Mouse (Mus musculus) hindbrain, postnatal 0 days (tissue): ENCODE data around the gene Cyp3a13. TPM values are rescaled to one million over a fixed set of nuclear protein-coding genes. Genes with fewer than 3 reads are reported as not detected.
A peak's percentile ranks its signal among the peaks of the same experiment; 100 is the strongest.
"Not testable (repeated sequence)": the region's sequence is repeated elsewhere in the genome, so short reads cannot be mapped to it uniquely, and the experiment has no call there.

Experiments used
- ATAC-seq: fragments of 200-750 bp; cut with Nextera tagmentation; 2 replicates; pipeline ENCODE4 v1.8.0; 2017; ENCODE audit warnings: mild to moderate bottlenecking, moderate TSS enrichment, moderate library complexity
- DNase-seq: peaks from one replicate; pipeline ENCODE4 v3.0.0-alpha.2; 2015; ENCODE audit warnings: low spot score
- H3K27ac ChIP-seq: fragments of 300-500 bp; sonication (generic); 2 replicates; pipeline ENCODE4 v1.5.1; 2014; ENCODE audit warnings: mild to moderate bottlenecking
- H3K27me3 ChIP-seq: fragments of 300-500 bp; sonication (generic); 2 replicates; pipeline ENCODE4 v1.6.1; 2014; ENCODE audit warnings: low read length, mixed read lengths; ENCODE audit not compliant: insufficient read depth
- H3K36me3 ChIP-seq: fragments of 300-500 bp; sonication (generic); 2 replicates; pipeline ENCODE4 v1.6.1; 2014; ENCODE audit warnings: low read length, mixed read lengths; ENCODE audit not compliant: insufficient read depth
- H3K4me1 ChIP-seq: fragments of 300-500 bp; sonication (generic); 2 replicates; pipeline ENCODE4 v1.6.1; 2014; ENCODE audit warnings: antibody characterized with exemption, low read length, mixed read lengths; ENCODE audit not compliant: insufficient read depth
- H3K4me2 ChIP-seq: fragments of 300-500 bp; sonication (generic); 2 replicates; pipeline ENCODE4 v1.6.1; 2014; ENCODE audit warnings: low read depth, mild to moderate bottlenecking, low read length, moderate library complexity, mixed read lengths
- H3K4me3 ChIP-seq: fragments of 300-500 bp; sonication (generic); 2 replicates; pipeline ENCODE4 v1.5.1; 2014; ENCODE audit warnings: low read length
- H3K9ac ChIP-seq: fragments of 300-500 bp; sonication (generic); replicated peaks from 2 replicates; pipeline ENCODE4 v1.6.1; 2014; ENCODE audit warnings: mild to moderate bottlenecking, low read length, moderate library complexity, mixed read lengths
- H3K9me3 ChIP-seq: fragments of 300-500 bp; sonication (generic); 2 replicates; pipeline ENCODE4 v1.6.1; 2016; ENCODE audit warnings: low read length, mixed read lengths
- CTCF ChIP-seq: IDR thresholded peaks from 2 replicates; pipeline ENCODE4 v1.5.1; 2016; ENCODE audit warnings: antibody characterized with exemption, control low read depth, low read depth
- WGBS: fragments of 180-500 bp; shearing (Covaris S2); extraction: QIAGEN DNeasy Blood & Tissue Kit; methylation state at CpG from one replicate; pipeline ENCODE4 v1.1.7; 2014; 5-methylcytosine and 5-hydroxymethylcytosine counted together
- polyA plus RNA-seq: library from polyadenylated mRNA; unstranded; fragments of >200 nt; fragmentation: Nextera tagmentation; extraction: Ambion mirVana; gene quantifications from 2 replicates; pipeline ENCODE4 v1.2.1, GENCODE M21; 2015
- total RNA-seq: library from RNA; depleted of rRNA; stranded (reverse); fragments of >200 nt; gene quantifications from 2 replicates; pipeline ENCODE4 v1.2.3, GENCODE M21; 2014

Cyp3a13 gene
- total and polyA plus RNA-seq, 2 experiments from 2014 or later = 0.05 to 0.16 TPM

GRCm38 (mm10) chr5:137882922-137883321 lies 38.5 kb downstream of the Cyp3a13 start:
- no peaks in the 10 kb centered on the region for H3K9me3 ChIP-seq
- WGBS = 84% methylated on average over 4 of the region's 4 CpGs
- DNase-seq = no peak
- no peaks in the 10 kb centered on the region for H3K27me3 ChIP-seq
- H3K4me3 ChIP-seq = no peak overlapping the region
- no peaks in the 10 kb centered on the region for H3K4me1 ChIP-seq
- no peak for TF ChIP-seq CTCF
- H3K36me3 ChIP-seq = no peaks in the 10 kb centered on the region
- no peak overlapping the region for H3K9ac ChIP-seq
- no peak overlapping the region for H3K27ac ChIP-seq
- H3K4me2 ChIP-seq = no peak overlapping the region
- ATAC-seq = no peak

GRCm38 (mm10) chr5:137877860-137878259 lies 43.6 kb downstream of the Cyp3a13 start:
- Histone ChIP-seq H3K9me3 (no peaks in the 10 kb centered on the region), H3K36me3 (no peaks in the 10 kb centered on the region), H3K9ac (no peak overlapping the region), H3K27me3 (no peaks in the 10 kb centered on the region), H3K4me3 (no peak overlapping the region), H3K4me2 (no peak overlapping the region), H3K4me1 (no peaks in the 10 kb centered on the region), H3K27ac (no peak overlapping the region)
- peak; percentile 31; the same call in 1 of the 2 replicates for TF ChIP-seq CTCF
- no peak for ATAC-seq
- WGBS = 57% methylated on average over 2 of the region's 2 CpGs
- DNase-seq = peak; percentile 17

GRCm38 (mm10) chr5:137875054-137875453 lies 46.4 kb downstream of the Cyp3a13 start:
- ATAC-seq = no peak
- H3K4me1 ChIP-seq = no peaks in the 10 kb centered on the region

GRCm38 (mm10) chr5:137872381-137872702 lies 49.1 kb downstream of the Cyp3a13 start:
- not testable (repeated sequence) for H3K4me3 ChIP-seq, DNase-seq, H3K36me3 ChIP-seq, H3K9me3 ChIP-seq, H3K9ac ChIP-seq, H3K27ac ChIP-seq, H3K27me3 ChIP-seq, ATAC-seq, H3K4me1 ChIP-seq, H3K4me2 ChIP-seq
- 36% methylated on average over 1 of the region's 1 CpGs for WGBS

More at GRCm38 (mm10) chr5:137875054-137875453, 46.4 kb downstream of the Cyp3a13 start:
- TF ChIP-seq CTCF = no peak
- no peak for DNase-seq
- Histone ChIP-seq H3K9me3 (no peaks in the 10 kb centered on the region), H3K9ac (no peak overlapping the region), H3K27me3 (no peaks in the 10 kb centered on the region), H3K36me3 (no peaks in the 10 kb centered on the region), H3K4me3 (no peak overlapping the region), H3K27ac (no peak overlapping the region), H3K4me2 (no peak overlapping the region)
- 89% methylated on average over 2 of the region's 2 CpGs for WGBS

GRCm38 (mm10) chr5:137871644-137872380 lies 49.6 kb downstream of the Cyp3a13 start, which contains the start of gene Pilrb2:
Pilrb2 (minus strand) TSS chr5:137871815.
- not testable (repeated sequence) for H3K36me3 ChIP-seq, H3K4me3 ChIP-seq, H3K9me3 ChIP-seq, H3K27me3 ChIP-seq, H3K9ac ChIP-seq, ATAC-seq, H3K27ac ChIP-seq, H3K4me1 ChIP-seq, DNase-seq, H3K4me2 ChIP-seq
- 78% methylated on average over 2 of the region's 3 CpGs for WGBS

- not testable (repeated sequence) for H3K27ac ChIP-seq, H3K27me3 ChIP-seq, H3K9me3 ChIP-seq, H3K4me1 ChIP-seq, H3K4me3 ChIP-seq, H3K4me2 ChIP-seq, ATAC-seq, DNase-seq, H3K36me3 ChIP-seq, H3K9ac ChIP-seq
- WGBS = 70% methylated on average over 2 of the region's 2 CpGs
Observed at GRCm38 (mm10) chr5:137868600-137868999, 52.8 kb downstream of the Cyp3a13 start.

GRCm38 (mm10) chr5:137864008-137864407 lies 57.4 kb downstream of the Cyp3a13 start:
- WGBS = 86% methylated on average over 1 of the region's 1 CpGs
- ATAC-seq, H3K36me3 ChIP-seq, H3K27ac ChIP-seq, H3K9me3 ChIP-seq, H3K27me3 ChIP-seq, H3K4me3 ChIP-seq, H3K9ac ChIP-seq, H3K4me2 ChIP-seq, DNase-seq, H3K4me1 ChIP-seq: not testable (repeated sequence)

- not testable (repeated sequence) for H3K9me3 ChIP-seq, ATAC-seq, DNase-seq, H3K27me3 ChIP-seq, H3K4me3 ChIP-seq, H3K4me1 ChIP-seq, H3K4me2 ChIP-seq, H3K36me3 ChIP-seq, H3K27ac ChIP-seq, H3K9ac ChIP-seq
- WGBS = 73% methylated on average over 2 of the region's 2 CpGs
Observed at GRCm38 (mm10) chr5:137857960-137858710, 63.3 kb downstream of the Cyp3a13 start, which contains the start of gene Pilrb1. Pilrb1 (minus strand) TSS chr5:137858106.

GRCm38 (mm10) chr5:137856870-137857269 lies 64.5 kb downstream of the Cyp3a13 start:
- not testable (repeated sequence) for H3K4me3 ChIP-seq, H3K27ac ChIP-seq, H3K27me3 ChIP-seq, H3K4me1 ChIP-seq, H3K9ac ChIP-seq, DNase-seq, H3K4me2 ChIP-seq, H3K9me3 ChIP-seq, H3K36me3 ChIP-seq, ATAC-seq
- WGBS = 70% methylated on average over 4 of the region's 5 CpGs
